7 mouse cellular contexts compared by ENCODE assay signal in genomic region chr12:84176886-84177765, GRCm38 (mm10). TPM values are rescaled to one million over a fixed set of nuclear protein-coding genes. Genes with fewer than 3 reads are reported as not detected.
DNase-seq lines count a peak whose midpoint lies in the region; ATAC-seq lines count a peak whose summit lies in the region.

No protein-coding gene starts in this region.

- H3K27ac ChIP-seq in neural tube, embryonic 11.5 days (ENCODE audit: low read depth, low read length) = peak overlapping the region; percentile 80; the same call in 1 of the 2 replicates
- peak overlapping the region; percentile 97 for H3K27ac ChIP-seq in embryonic facial prominence, embryonic 15.5 days (replicated peaks)
- peak overlapping the region; percentile 96 for H3K27ac ChIP-seq in intestine, embryonic 16.5 days (ENCODE audit: low read length)
- H3K27ac ChIP-seq in neural tube, embryonic 12.5 days = 0 out of 2 replicates have a peak overlapping the region, but pooled peaks have one; percentile 82

- ATAC-seq in neural tube, embryonic 11.5 days (ENCODE audit: insufficient read depth, low FRiP score, low TSS enrichment) = no peak
- no peak for ATAC-seq in embryonic facial prominence, embryonic 15.5 days (ENCODE audit: insufficient number of reproducible peaks, low FRiP score, low TSS enrichment, low read depth)
- no peak for ATAC-seq in intestine, embryonic 16.5 days
- ATAC-seq in neural tube, embryonic 12.5 days (ENCODE audit: low FRiP score, low read depth) = no peak

- H3K4me3 ChIP-seq in neural tube, embryonic 11.5 days (ENCODE audit: low read depth, low read length) = no peak overlapping the region
- H3K4me3 ChIP-seq in embryonic facial prominence, embryonic 15.5 days (replicated peaks) = 0 out of 2 replicates have a peak overlapping the region, but pooled peaks have one; percentile 48
- no peak overlapping the region for H3K4me3 ChIP-seq in intestine, embryonic 16.5 days (ENCODE audit: low read length)
- no peak overlapping the region for H3K4me3 ChIP-seq in neural tube, embryonic 12.5 days

- 37% methylated on average over 6 of the region's 6 CpGs for whole genome bisulfite sequencing in neural tube, embryonic 11.5 days
- 41% methylated on average over 6 of the region's 6 CpGs for WGBS in embryonic facial prominence, embryonic 15.5 days
- whole genome bisulfite sequencing in intestine, embryonic 16.5 days = 40% methylated on average over 6 of the region's 6 CpGs
- WGBS in neural tube, embryonic 12.5 days = 38% methylated on average over 6 of the region's 6 CpGs

- H3K36me3 ChIP-seq in neural tube, embryonic 11.5 days (ENCODE audit: control insufficient read depth, insufficient read depth, low read length) = peaks cover 4% of the 10 kb centered on the region; the same call in 1 of the 2 replicates
- H3K36me3 ChIP-seq in embryonic facial prominence, embryonic 15.5 days = peaks cover 17% of the 10 kb centered on the region
- H3K36me3 ChIP-seq in intestine, embryonic 16.5 days (ENCODE audit: control insufficient read depth, insufficient read depth, low read length) = peaks cover 17% of the 10 kb centered on the region
- peaks cover 18% of the 10 kb centered on the region for H3K36me3 ChIP-seq in neural tube, embryonic 12.5 days

- peak overlapping the region; percentile 79 for H3K9ac ChIP-seq in neural tube, embryonic 11.5 days (ENCODE audit: low read length)
- no peak overlapping the region for H3K9ac ChIP-seq in embryonic facial prominence, embryonic 15.5 days
- H3K9ac ChIP-seq in intestine, embryonic 16.5 days (ENCODE audit: low read depth, low read length) = peak overlapping the region; percentile 70
- no peak overlapping the region for H3K9ac ChIP-seq in neural tube, embryonic 12.5 days

- H3K9me3 ChIP-seq in neural tube, embryonic 11.5 days (ENCODE audit: control insufficient read depth, low read length) = no peaks in the 10 kb centered on the region
- H3K9me3 ChIP-seq in embryonic facial prominence, embryonic 15.5 days (replicated peaks) = no peaks in the 10 kb centered on the region
- H3K9me3 ChIP-seq in intestine, embryonic 16.5 days (ENCODE audit: control insufficient read depth, low read length) = no peaks in the 10 kb centered on the region
- H3K9me3 ChIP-seq in neural tube, embryonic 12.5 days = no peaks in the 10 kb centered on the region

- peaks cover 32% of the 10 kb centered on the region for H3K4me1 ChIP-seq in neural tube, embryonic 11.5 days (ENCODE audit: control insufficient read depth, insufficient read depth, low read length)
- H3K4me1 ChIP-seq in embryonic facial prominence, embryonic 15.5 days = peaks cover 94% of the 10 kb centered on the region
- peaks cover 83% of the 10 kb centered on the region for H3K4me1 ChIP-seq in intestine, embryonic 16.5 days (ENCODE audit: control insufficient read depth, insufficient read depth, low read length)
- H3K4me1 ChIP-seq in neural tube, embryonic 12.5 days = peaks cover 61% of the 10 kb centered on the region

- no peaks in the 10 kb centered on the region for H3K27me3 ChIP-seq in neural tube, embryonic 11.5 days (ENCODE audit: control insufficient read depth, insufficient read depth, low read length)
- H3K27me3 ChIP-seq in embryonic facial prominence, embryonic 15.5 days = no peaks in the 10 kb centered on the region
- H3K27me3 ChIP-seq in intestine, embryonic 16.5 days (replicated peaks; ENCODE audit: control insufficient read depth, insufficient read depth, low read length) = no peaks in the 10 kb centered on the region
- no peaks in the 10 kb centered on the region for H3K27me3 ChIP-seq in neural tube, embryonic 12.5 days (replicated peaks)

- no peak overlapping the region for H3K4me2 ChIP-seq in neural tube, embryonic 11.5 days (ENCODE audit: low read depth)
- H3K4me2 ChIP-seq in embryonic facial prominence, embryonic 15.5 days (replicated peaks) = peak overlapping the region; percentile 69
- H3K4me2 ChIP-seq in intestine, embryonic 16.5 days (ENCODE audit: low read depth, low read length) = peak overlapping the region; percentile 68; the same call in 1 of the 2 replicates
- H3K4me2 ChIP-seq in neural tube, embryonic 12.5 days (replicated peaks) = peak overlapping the region; percentile 75; the same call in 1 of the 2 replicates

- DNase-seq in neural tube, embryonic 11.5 days (ENCODE audit: low spot score) = no peak
- DNase-seq in neural tube, embryonic 10.5 days (ENCODE audit: extremely low spot score, low spot score) = no peak
- DNase-seq in right cerebral cortex, postnatal 4 days = no peak
- no peak for DNase-seq in yolk sac, embryonic 10.5 days (ENCODE audit: low spot score)

RNA-seq across cellular contexts. Expression of gene Pnma1, which starts 28.8 kb away (rescaled TPM):
- 1.6 and 2.5 TPM in 2 replicates for polyA plus RNA-seq in neural tube, embryonic 11.5 days (2014; fragmentation: Nextera tagmentation; extraction: Ambion mirVana)
- polyA plus RNA-seq in embryonic facial prominence, embryonic 15.5 days (2015; fragmentation: Nextera tagmentation; extraction: Ambion mirVana) = 1.8 and 3.0 TPM in 2 replicates
- 0.34 and 0.67 TPM in 2 replicates for polyA plus RNA-seq in intestine, embryonic 16.5 days (2015; fragmentation: Nextera tagmentation; extraction: Ambion mirVana)
- polyA plus RNA-seq in neural tube, embryonic 12.5 days (2016; fragmentation: Nextera tagmentation; extraction: Ambion mirVana) = 2.8 and 3.2 TPM in 2 replicates

RNA-seq across cellular contexts. Expression of gene Elmsan1, which starts 41.6 kb away (rescaled TPM):
- 4.4 and 5.9 TPM in 2 replicates for polyA plus RNA-seq in neural tube, embryonic 11.5 days (2014; fragmentation: Nextera tagmentation; extraction: Ambion mirVana)
- polyA plus RNA-seq in embryonic facial prominence, embryonic 15.5 days (2015; fragmentation: Nextera tagmentation; extraction: Ambion mirVana) = 15.4 and 15.9 TPM in 2 replicates
- 6.3 and 6.7 TPM in 2 replicates for polyA plus RNA-seq in intestine, embryonic 16.5 days (2015; fragmentation: Nextera tagmentation; extraction: Ambion mirVana)
- 6.1 and 6.3 TPM in 2 replicates for polyA plus RNA-seq in neural tube, embryonic 12.5 days (2016; fragmentation: Nextera tagmentation; extraction: Ambion mirVana)

Comparison
In these comparisons a context has a peak if more than half of its experiments do, and no peak if none do; other contexts are left out.
1. H3K9ac ChIP-seq: peak in neural tube, embryonic 11.5 days (single experiment) and intestine, embryonic 16.5 days (single experiment); none in embryonic facial prominence, embryonic 15.5 days (single experiment) and neural tube, embryonic 12.5 days (single experiment).
2. Peak in every context shown above with its lines, with median percentiles within 50 percentile points of each other: H3K27ac ChIP-seq.